Mouse (Mus musculus) layer of hippocampus, adult 2 months (tissue): ENCODE measurements at regions not wholly inside any gene's neighbourhood (a gene's known extent, or its start where the extent isn't known, plus 50 kb on each side); places are given as distances from the start of the nearest gene placed in this dataset.

Experiments used
- DNase-seq, 2 experiments: peaks; one replicate each; pipeline ENCODE4 v3.0.0; 2022; ENCODE audit warnings: low spot score in 2 of 2
- H3K27ac ChIP-seq: fragments of 200-600 bp; 2 replicates; pipeline ENCODE4 v1.8.1; 2022
- H3K4me3 ChIP-seq: fragments of 200-600 bp; 2 replicates; pipeline ENCODE4 v1.8.1; 2022; ENCODE audit warnings: mild to moderate bottlenecking
- CTCF ChIP-seq: fragments of 200-600 bp; conservative IDR thresholded peaks from 2 replicates; pipeline ENCODE4 v1.8.1; 2022; ENCODE audit warnings: antibody characterized with exemption, mild to moderate bottlenecking, moderate library complexity

DNA sequence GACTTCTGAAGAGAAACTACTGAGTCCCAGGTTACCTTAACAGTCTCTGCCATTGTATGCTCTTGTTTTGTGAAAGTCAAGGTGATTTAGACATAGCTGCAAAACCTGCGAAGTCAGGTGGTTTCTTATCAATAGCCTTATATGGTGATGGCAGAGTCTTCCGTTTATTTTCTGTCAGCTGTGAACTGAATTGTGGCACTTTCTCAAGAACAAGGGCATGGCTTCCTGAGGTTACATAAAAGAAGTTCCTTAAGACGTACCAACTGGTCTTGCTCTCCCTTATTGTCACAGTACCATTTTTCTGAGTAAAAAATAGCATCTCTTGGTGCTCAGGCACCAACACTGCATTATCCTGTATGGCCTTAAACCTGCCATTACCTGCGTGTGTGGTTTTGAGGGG, 959.6 kb downstream of the Gsdmc2 start:
- Histone ChIP-seq H3K4me3 (no peak overlapping the region), H3K27ac (no peak overlapping the region)
- TF ChIP-seq CTCF = no peak
- DNase-seq = no peak

DNA sequence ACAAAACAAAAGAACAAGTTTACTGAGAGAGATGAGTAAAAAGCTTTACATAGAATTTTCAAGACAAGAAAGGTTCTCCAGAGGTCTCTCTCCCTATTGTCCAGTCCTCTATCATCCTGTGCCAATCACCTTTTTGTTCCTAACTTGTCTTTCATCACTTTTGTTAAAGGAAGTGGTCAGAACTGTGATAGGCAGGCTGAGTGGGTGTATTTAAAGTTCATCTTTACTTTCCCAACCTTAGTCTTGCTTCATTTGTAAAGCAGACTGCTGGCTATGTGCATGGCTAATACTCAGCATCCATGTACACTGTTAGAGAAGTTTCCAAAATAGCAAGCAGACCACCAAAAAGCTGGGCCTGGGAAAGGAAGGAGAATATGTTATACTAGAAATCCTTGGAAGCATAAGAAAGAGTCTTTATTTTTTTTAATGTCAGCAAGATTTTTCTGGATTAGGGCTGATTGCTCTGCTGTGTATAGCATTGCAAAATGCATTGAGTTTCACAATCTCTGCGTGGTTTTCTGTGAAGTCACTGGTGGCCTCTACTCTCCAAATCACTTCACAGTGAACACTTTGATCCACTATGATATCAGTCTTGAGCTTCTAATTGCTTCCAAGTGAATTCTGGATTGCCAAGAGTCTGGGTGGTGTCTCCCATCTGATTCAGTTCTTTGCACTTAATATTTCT, 973.8 kb downstream of the Gsdmc2 start:
- no peak for DNase-seq
- H3K27ac ChIP-seq = no peak overlapping the region
- no peak overlapping the region for H3K4me3 ChIP-seq
- no peak for TF ChIP-seq CTCF

DNA sequence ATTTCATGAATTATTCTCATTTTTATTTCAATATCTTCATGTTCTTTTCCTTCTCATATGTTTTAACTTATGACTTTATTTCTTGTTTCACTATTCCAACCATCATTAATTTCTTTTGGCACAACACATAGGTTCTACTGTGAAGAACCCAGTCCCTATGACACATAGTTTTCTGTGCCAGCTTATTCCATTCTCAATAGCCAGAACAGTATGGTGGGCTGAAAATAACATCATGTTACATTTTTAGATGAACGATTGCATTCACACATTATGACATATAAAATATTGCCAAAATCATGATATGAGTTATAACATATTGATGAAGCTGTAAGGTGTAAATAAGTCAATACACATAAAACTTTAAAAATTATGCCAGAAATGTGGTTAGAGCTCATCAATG, 982.4 kb downstream of the Gsdmc2 start:
- no peak overlapping the region for H3K4me3 ChIP-seq
- no peak overlapping the region for H3K27ac ChIP-seq
- no peak for TF ChIP-seq CTCF
- no peak for DNase-seq

DNA sequence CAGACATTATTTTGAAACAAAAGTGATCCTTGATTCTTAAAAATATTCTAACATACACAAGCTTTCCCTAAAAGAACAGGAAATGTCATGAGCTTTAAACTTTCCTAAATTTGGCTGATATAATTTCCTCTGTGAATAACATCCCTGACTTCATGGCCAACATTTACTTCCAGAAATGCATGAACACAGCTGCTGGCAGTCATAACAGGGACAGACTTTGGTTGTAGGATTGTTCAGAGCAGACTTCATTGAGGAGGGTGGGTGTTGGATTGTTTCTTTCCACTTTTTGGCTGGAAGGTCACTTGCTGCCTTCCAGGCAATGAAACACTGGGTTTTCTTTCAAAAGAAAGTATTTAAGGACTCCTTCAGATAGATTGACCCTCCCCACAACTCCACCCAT, 983.6 kb downstream of the Gsdmc2 start:
- no peak overlapping the region for H3K4me3 ChIP-seq
- TF ChIP-seq CTCF = no peak
- no peak for DNase-seq
- H3K27ac ChIP-seq = no peak overlapping the region

DNA sequence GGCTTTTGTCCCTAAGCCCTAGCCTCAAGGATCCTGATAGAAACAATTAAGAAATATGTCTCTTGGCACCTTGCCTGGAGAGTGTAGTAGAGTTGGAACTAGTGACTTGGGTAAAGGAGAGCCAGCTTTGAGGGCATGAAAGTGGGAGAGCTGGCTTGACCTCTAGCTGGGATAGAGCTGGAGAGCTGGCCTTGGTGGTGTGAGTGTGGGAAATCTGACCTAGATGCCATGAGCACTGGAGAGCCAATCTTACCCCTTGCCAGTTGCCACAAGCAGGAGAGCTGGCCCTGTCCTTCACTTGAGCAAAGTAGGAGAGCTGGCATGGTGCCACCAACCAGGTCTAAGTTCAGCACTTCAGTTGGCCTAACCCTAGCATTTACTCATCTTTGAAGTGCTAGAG, 995.7 kb downstream of the Gsdmc2 start:
- no peak for DNase-seq
- Histone ChIP-seq H3K27ac (no peak overlapping the region), H3K4me3 (no peak overlapping the region)
- TF ChIP-seq CTCF = no peak

DNA sequence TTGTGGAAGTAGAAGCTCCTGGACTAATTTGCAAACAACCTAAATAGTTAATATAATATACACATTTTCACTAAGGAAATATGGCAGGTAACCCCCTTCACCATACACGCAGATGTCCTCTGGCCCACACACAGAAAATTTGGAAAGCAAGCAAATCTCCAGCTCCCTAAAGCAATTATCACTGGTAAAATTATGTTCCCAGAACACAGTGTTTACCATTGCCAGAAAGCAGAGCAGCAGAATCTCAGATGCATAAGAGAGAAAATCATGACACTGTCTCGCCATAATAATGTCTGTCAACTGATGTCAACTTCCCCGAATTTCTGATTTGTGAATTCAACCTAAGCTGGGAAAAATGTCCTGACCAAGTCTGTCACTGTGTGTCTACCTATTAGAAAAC, 999.1 kb downstream of the Gsdmc2 start:
- Histone ChIP-seq H3K4me3 (no peak overlapping the region), H3K27ac (peak overlapping the region; percentile 75)
- DNase-seq = peak; percentile 32 to 49
- no peak for TF ChIP-seq CTCF

DNA sequence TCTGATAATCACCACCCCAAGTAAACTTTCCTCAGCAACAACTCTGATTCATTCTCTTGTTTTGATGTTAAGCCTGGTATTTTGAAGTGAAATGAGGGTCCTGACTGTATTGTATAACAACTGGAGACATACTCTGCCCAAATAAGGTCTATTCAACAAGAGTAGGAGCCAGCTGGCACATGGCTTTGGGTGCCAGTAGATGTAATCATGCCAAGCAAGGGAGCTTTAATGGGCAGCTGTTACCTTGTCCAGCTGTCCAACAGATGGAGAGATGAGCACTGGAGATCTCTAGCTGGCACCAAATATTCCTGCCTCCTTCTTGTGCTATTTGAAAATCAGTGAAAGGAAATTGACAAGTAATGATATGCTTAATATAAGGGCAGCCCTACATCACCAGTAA, 1019.4 kb downstream of the Gsdmc2 start:
- TF ChIP-seq CTCF = no peak
- no peak overlapping the region for H3K4me3 ChIP-seq
- no peak for DNase-seq
- H3K27ac ChIP-seq = no peak overlapping the region

DNA sequence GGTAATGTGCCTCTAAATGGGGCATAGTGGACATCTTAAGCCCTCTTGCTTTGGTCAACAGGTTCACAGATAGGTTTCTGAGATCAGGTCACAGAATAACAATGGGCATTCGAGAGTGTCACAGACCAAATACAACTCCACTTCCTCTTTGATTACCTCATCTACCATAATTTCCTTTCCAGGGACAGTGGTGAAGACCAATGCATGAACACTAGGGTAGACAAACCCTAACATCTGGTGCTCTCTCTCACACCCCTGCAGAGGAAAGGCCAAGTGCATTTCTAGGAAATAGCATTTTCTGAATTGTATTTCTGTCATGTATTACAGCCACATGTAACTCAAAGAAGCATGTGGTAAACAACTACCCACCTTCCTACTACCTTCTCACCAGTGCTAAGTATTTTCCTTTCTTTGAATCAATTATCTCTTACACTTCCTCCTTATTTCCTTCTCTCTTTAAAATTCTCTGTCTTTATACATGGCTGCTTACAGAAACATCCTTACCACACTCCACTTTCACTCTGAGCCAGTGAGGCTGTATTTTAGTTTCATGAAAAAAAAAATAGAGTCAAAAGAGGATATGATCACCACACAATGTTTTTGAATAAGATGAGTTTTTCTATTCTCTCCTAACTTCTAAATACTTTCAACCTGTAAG, 1021.0 kb downstream of the Gsdmc2 start:
- no peak for DNase-seq
- no peak for TF ChIP-seq CTCF
- Histone ChIP-seq H3K27ac (no peak overlapping the region), H3K4me3 (no peak overlapping the region)

DNA sequence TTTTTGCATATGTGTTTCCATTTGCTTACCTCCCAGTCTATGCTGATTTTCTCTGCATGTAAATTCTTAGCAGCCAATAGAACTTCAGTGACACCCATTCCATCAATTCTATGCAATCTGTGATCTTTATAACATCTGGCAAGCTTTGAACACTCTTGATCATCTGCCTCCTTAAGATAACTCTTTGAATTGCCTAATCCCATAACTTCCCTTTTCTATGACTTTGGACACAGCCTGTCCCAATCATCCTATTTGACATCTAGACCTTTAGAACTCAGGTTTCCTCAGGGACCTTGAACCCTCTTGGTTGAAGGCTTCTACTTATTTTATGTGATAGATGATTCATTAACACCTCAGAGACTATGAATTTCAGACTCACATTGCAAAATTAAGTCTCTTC, 1022.7 kb downstream of the Gsdmc2 start:
- no peak overlapping the region for H3K4me3 ChIP-seq
- DNase-seq = no peak
- no peak for TF ChIP-seq CTCF
- no peak overlapping the region for H3K27ac ChIP-seq

DNA sequence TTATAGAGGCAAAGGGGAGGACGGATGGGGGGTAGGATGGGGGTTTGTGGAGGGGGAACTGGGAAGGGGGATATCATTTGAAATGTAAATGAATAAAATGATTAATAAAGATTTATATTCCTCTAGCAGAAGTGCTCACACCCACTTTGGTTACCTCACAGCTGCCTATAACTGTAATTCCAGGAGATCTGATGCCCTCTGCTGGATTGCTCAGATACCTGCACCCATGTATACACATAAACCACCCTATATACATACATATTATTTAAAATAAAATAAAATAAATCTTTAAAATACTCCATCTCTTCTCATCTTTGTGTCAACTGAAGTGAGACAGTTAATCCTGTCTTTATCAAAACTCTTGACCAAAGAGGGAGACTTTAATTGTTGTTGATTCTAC, 1031.9 kb downstream of the Gsdmc2 start:
- no peak overlapping the region for H3K4me3 ChIP-seq
- H3K27ac ChIP-seq = no peak overlapping the region
- TF ChIP-seq CTCF = peak; percentile 51
- DNase-seq = no peak

DNA sequence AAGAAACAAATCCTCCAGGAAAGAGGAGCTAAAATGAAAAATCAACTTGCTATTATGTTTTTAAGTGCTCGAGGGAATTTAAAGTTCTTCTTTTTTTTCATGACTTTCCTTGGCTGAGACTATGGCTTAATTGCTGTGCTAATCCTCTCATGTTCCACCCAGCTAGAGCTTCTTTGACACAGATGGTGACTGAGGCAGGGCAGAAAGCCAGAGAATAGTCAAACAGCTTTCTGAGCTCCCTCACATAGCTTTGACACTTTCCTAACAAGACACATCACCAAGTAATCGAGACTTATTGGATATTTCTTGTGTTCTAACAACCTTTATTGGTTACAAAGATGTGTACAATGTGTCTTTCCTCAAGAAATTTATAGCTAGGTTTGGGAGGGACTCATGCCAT, 1033.0 kb downstream of the Gsdmc2 start:
- Histone ChIP-seq H3K4me3 (no peak overlapping the region), H3K27ac (no peak overlapping the region)
- peak; percentile 35 to 58 for DNase-seq
- no peak for TF ChIP-seq CTCF

DNA sequence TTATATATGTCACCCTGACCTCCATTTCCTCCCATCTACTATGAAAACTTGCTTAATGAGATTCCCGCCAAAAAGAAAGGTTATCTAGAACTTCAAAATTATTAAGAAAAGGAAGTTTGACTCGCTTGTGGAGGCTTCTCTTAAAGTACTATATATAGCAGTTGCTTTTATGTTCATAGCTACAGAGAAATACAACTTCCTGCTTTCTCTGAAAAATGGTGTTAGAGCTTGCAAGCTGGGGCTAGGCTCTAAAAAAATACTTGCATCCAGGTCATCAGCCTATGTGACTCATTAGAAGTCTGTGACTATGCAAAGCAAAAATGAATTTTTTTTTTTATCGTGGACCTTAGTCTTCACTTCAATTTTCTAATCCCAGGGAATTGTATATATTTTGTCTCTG, 1035.7 kb downstream of the Gsdmc2 start:
- no peak for TF ChIP-seq CTCF
- no peak overlapping the region for H3K27ac ChIP-seq
- H3K4me3 ChIP-seq = no peak overlapping the region

DNA sequence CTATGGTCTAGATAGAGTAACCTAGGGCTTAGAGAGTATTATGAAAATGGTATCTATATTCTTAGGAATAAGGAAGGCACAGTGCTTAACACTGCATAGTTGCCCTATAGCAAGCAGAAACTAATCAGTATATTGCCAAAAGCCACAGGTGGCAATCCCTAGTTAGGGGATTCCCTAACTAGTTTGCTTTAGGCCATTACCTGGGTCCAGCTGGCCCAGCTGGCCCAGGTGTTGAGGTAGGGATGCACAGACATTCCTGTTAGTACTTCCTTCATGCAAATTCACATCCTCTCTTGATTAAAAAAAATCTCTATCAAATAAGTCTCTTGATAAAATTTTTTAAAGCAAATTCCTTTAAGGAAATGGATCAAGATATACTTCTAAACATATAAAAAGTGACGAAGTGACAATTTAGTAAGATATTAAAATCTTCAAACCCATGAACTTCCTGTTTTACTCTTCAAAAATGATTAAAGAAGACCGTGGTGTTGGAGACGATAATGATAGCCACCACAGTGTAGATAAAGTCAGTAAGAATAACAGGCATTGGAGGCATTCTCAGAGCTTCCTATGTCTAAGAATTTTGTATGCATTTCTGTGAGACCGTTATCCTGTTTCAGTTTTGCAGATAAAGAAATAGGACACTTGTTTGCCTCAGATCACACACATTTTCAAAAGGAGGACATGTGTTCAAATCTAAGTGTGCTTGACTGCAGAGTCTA, 1036.7 kb downstream of the Gsdmc2 start:
- no peak for DNase-seq
- Histone ChIP-seq H3K4me3 (no peak overlapping the region), H3K27ac (no peak overlapping the region)
- TF ChIP-seq CTCF = no peak

More for the DNA sequence above, 1035.7 kb downstream of the Gsdmc2 start:
- no peak for DNase-seq

DNA sequence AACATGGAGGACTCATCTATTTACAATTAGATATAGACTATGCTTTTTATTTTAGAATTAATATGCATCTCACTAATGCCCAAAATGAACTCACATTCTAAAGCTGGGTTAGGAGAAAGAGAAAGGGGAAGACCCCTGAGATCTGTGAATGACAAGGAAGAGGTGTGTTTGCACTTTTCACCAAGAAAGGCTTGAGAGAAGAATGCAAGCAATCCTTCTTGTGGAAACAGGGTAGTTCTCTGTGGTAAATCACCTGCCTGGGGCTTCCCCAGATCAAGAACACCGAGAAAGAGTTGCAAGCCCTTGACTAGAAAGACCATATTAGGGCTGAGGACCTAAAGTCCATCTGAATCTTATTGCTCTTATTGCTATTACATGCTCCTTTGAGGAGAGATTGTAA, 1037.6 kb downstream of the Gsdmc2 start:
- no peak for TF ChIP-seq CTCF
- no peak for DNase-seq
- no peak overlapping the region for H3K4me3 ChIP-seq
- no peak overlapping the region for H3K27ac ChIP-seq
